In the genomic region with DNA sequence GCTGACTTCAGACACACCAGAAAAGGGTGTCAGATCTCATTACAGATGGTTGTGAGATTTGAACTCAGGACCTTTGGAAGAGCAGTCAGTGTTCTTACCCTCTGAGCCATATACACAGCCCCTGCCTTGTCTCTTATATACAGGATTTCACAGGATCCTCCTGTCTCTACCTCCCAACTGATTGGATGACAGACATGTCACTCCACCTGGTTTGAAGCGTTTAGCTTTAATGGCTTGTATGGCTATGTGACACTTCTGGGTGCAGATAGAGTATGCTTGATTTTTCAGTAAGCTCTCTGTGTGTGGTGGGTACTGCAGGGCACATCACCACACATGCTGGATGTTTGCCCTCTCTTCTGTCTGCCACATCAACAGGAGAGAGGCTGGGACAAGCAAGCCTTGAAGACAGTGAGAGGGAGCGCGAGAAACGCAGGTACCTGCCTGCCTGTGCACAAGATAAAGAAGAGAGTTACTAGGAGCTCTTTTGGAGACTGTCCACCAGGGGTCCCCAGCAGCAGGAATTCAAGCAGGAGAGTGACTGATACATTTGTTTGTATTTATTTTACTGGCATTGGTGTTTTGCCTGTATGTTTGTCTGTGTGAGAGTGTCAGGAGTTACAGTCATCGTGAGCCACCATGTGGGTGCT, we compare ENCODE assay signal across 15 mouse cellular contexts. TPM values are rescaled to one million over a fixed set of nuclear protein-coding genes. Genes with fewer than 3 reads are reported as not detected.
DNase-seq lines count a peak whose midpoint lies in the region; ATAC-seq and TF ChIP-seq lines count a peak whose summit lies in the region.
"Had no signal": no experiment of that assay in that cellular context is flagged by ENCODE, and none has a peak within 500 bp of the region (broad histone marks: within the 10 kb centered on the region; RNA-seq: fewer than 3 reads in every experiment).

No protein-coding gene starts in this region.

- no peak; the same call in 1 of the 2 replicates for ATAC-seq in intestine, postnatal 0 days
- ATAC-seq in intestine, embryonic 16.5 days: no peak
- ATAC-seq: intestine, embryonic 15.5 days had no signal

- no peak for TF ChIP-seq POLR2A in small intestine, adult 2 months (IDR thresholded peaks at IDR 0.05; ENCODE audit: low read depth, low read length)

- H3K4me1 ChIP-seq in intestine, postnatal 0 days (replicated peaks; ENCODE audit: control insufficient read depth, insufficient read depth, low read length): no peaks in the 10 kb centered on the region
- H3K4me1 ChIP-seq in intestine, embryonic 16.5 days (ENCODE audit: control insufficient read depth, insufficient read depth, low read length): no peaks in the 10 kb centered on the region
- H3K4me1 ChIP-seq in small intestine, adult 2 months (ENCODE audit: control insufficient read depth, insufficient read depth, insufficient read length, low read length): no peaks in the 10 kb centered on the region
- H3K4me1 ChIP-seq: embryonic facial prominence, embryonic 15.5 days; intestine, embryonic 15.5 days; liver, embryonic 15.5 days; midbrain, embryonic 12.5 days had no signal

- no peaks in the 10 kb centered on the region for H3K27me3 ChIP-seq in intestine, postnatal 0 days (replicated peaks; ENCODE audit: control insufficient read depth, insufficient read depth, low read length)
- no peaks in the 10 kb centered on the region for H3K27me3 ChIP-seq in intestine, embryonic 16.5 days (replicated peaks; ENCODE audit: control insufficient read depth, insufficient read depth, low read length)
- H3K27me3 ChIP-seq in small intestine, adult 2 months (ENCODE audit: control insufficient read depth, insufficient read depth, low read length): no peaks in the 10 kb centered on the region
- H3K27me3 ChIP-seq: embryonic facial prominence, embryonic 15.5 days; heart, embryonic 15.5 days; intestine, embryonic 15.5 days; liver, embryonic 15.5 days; midbrain, embryonic 12.5 days had no signal

- WGBS in intestine, postnatal 0 days: 78% methylated on average over 5 of the region's 5 CpGs
- 76% methylated on average over 5 of the region's 5 CpGs for WGBS in intestine, embryonic 16.5 days
- 80% methylated on average over 5 of the region's 5 CpGs for WGBS in small intestine, adult 2 months

- DNase-seq in retina, postnatal 1 day: peak; percentile 31
- DNase-seq in retina, embryonic 14.5 days (ENCODE audit: low spot score): no peak
- peak; percentile 37 for DNase-seq in NIH3T3 (ENCODE audit: low read depth)
- no peak for DNase-seq in spleen, adult 12 weeks (ENCODE audit: low spot score)
- no peak for DNase-seq in layer of hippocampus, postnatal 36 days
- DNase-seq: adrenal gland, postnatal 25 days; cerebellum, adult 9-10 months had no signal

- no peak overlapping the region for H3K4me2 ChIP-seq in intestine, postnatal 0 days (replicated peaks; ENCODE audit: low read depth)
- H3K4me2 ChIP-seq in intestine, embryonic 16.5 days (ENCODE audit: low read depth, low read length): no peak overlapping the region
- H3K4me2 ChIP-seq: embryonic facial prominence, embryonic 15.5 days; heart, embryonic 15.5 days; intestine, embryonic 15.5 days; liver, embryonic 15.5 days; midbrain, embryonic 12.5 days had no signal

- H3K9ac ChIP-seq in intestine, postnatal 0 days (ENCODE audit: low read depth, low read length): no peak overlapping the region
- H3K9ac ChIP-seq in intestine, embryonic 16.5 days (ENCODE audit: low read depth, low read length): no peak overlapping the region
- H3K9ac ChIP-seq: embryonic facial prominence, embryonic 15.5 days; heart, embryonic 15.5 days; intestine, embryonic 15.5 days; liver, embryonic 15.5 days; midbrain, embryonic 12.5 days had no signal

- peaks cover 33% of the 10 kb centered on the region for H3K36me3 ChIP-seq in intestine, postnatal 0 days (ENCODE audit: control insufficient read depth, insufficient read depth)
- H3K36me3 ChIP-seq in intestine, embryonic 16.5 days (ENCODE audit: control insufficient read depth, insufficient read depth, low read length): peaks cover 3% of the 10 kb centered on the region
- peaks cover 41% of the 10 kb centered on the region for H3K36me3 ChIP-seq in small intestine, adult 2 months (ENCODE audit: control insufficient read depth, insufficient read depth, low read length)

- peak; percentile 62 for TF ChIP-seq CTCF in intestine, postnatal 0 days (IDR thresholded peaks at IDR 0.05; ENCODE audit: low read depth)
- peak; percentile 11; the same call in 1 of the 2 replicates for TF ChIP-seq CTCF in small intestine, adult 2 months (IDR thresholded peaks at IDR 0.05; ENCODE audit: extremely low read depth, insufficient read length, insufficient replicate concordance, low read depth, low read length)

- no peak overlapping the region for H3K27ac ChIP-seq in intestine, postnatal 0 days (ENCODE audit: low read depth, low read length)
- no peak overlapping the region for H3K27ac ChIP-seq in intestine, embryonic 16.5 days (ENCODE audit: low read length)
- no peak overlapping the region for H3K27ac ChIP-seq in small intestine, adult 2 months (ENCODE audit: insufficient read depth, low read depth, low read length)
- H3K27ac ChIP-seq: embryonic facial prominence, embryonic 15.5 days; heart, embryonic 15.5 days; intestine, embryonic 15.5 days; liver, embryonic 15.5 days; midbrain, embryonic 12.5 days had no signal

- H3K9me3 ChIP-seq in intestine, postnatal 0 days (ENCODE audit: control insufficient read depth): no peaks in the 10 kb centered on the region
- no peaks in the 10 kb centered on the region for H3K9me3 ChIP-seq in intestine, embryonic 16.5 days (ENCODE audit: control insufficient read depth, low read length)
- H3K9me3 ChIP-seq: embryonic facial prominence, embryonic 15.5 days; heart, embryonic 15.5 days; intestine, embryonic 15.5 days; liver, embryonic 15.5 days; midbrain, embryonic 12.5 days had no signal

- H3K4me3 ChIP-seq in intestine, postnatal 0 days (ENCODE audit: low read depth, low read length): no peak overlapping the region
- H3K4me3 ChIP-seq in intestine, embryonic 16.5 days (ENCODE audit: low read length): no peak overlapping the region
- H3K4me3 ChIP-seq in small intestine, adult 2 months (ENCODE audit: low read depth, low read length): no peak overlapping the region
- H3K4me3 ChIP-seq: embryonic facial prominence, embryonic 15.5 days; heart, embryonic 15.5 days; intestine, embryonic 15.5 days; liver, embryonic 15.5 days; midbrain, embryonic 12.5 days had no signal

RNA-seq across cellular contexts. Expression of gene Snai1, which starts 18.3 kb away (rescaled TPM):
- polyA plus RNA-seq in intestine, postnatal 0 days (2015; fragmentation: Nextera tagmentation; extraction: Ambion mirVana): 5.4 and 8.0 TPM in 2 replicates
- 15.6 TPM in 2 replicates for polyA plus RNA-seq in intestine, embryonic 16.5 days (2015; fragmentation: Nextera tagmentation; extraction: Ambion mirVana)
- 12.1 and 13.2 TPM in 2 replicates for polyA plus RNA-seq in small intestine, adult 2 months (2012; rRNA removed)
- total RNA-seq in layer of hippocampus, postnatal 36 days (2021): under 1 TPM; 0.50 to 0.94 TPM

RNA-seq across cellular contexts. Expression of gene Spata2, which starts 27.0 kb away (rescaled TPM):
- 11.5 and 13.5 TPM in 2 replicates for polyA plus RNA-seq in intestine, postnatal 0 days (2015; fragmentation: Nextera tagmentation; extraction: Ambion mirVana)
- polyA plus RNA-seq in intestine, embryonic 16.5 days (2015; fragmentation: Nextera tagmentation; extraction: Ambion mirVana): 14.2 and 15.4 TPM in 2 replicates
- polyA plus RNA-seq in small intestine, adult 2 months (2012; rRNA removed): 25.4 and 54.9 TPM in 2 replicates
- 10 to 100 TPM; 77.8 to 83.1 TPM for total RNA-seq in layer of hippocampus, postnatal 36 days (2021)

RNA-seq across cellular contexts. Expression of gene Rnf114, which starts 27.3 kb away (rescaled TPM):
- 62.2 and 64.8 TPM in 2 replicates for polyA plus RNA-seq in intestine, postnatal 0 days (2015; fragmentation: Nextera tagmentation; extraction: Ambion mirVana)
- 75.7 and 76.5 TPM in 2 replicates for polyA plus RNA-seq in intestine, embryonic 16.5 days (2015; fragmentation: Nextera tagmentation; extraction: Ambion mirVana)
- 50.5 and 116 TPM in 2 replicates for polyA plus RNA-seq in small intestine, adult 2 months (2012; rRNA removed)
- 10 to 100 TPM; 48.4 to 51.1 TPM for total RNA-seq in layer of hippocampus, postnatal 36 days (2021)

Comparison
In these comparisons a context has a peak if more than half of its experiments do, and no peak if none do; other contexts are left out.
1. DNase-seq: peak in retina, postnatal 1 day (single experiment) and NIH3T3 (single experiment); none in retina, embryonic 14.5 days (single experiment), spleen, adult 12 weeks (single experiment) and layer of hippocampus, postnatal 36 days (0 of 2).